Mouse (Mus musculus): ENCODE measurements around the gene Rheb. TPM values are rescaled to one million over a fixed set of nuclear protein-coding genes. Genes with fewer than 3 reads are reported as not detected.
A peak's percentile ranks its signal among the peaks of the same experiment; 100 is the strongest.
"Not testable (repeated sequence)": the region's sequence is repeated elsewhere in the genome, so short reads cannot be mapped to it uniquely, and the experiment has no call there.

The Rheb gene
- polyA plus RNA-seq, 1 experiment from 2014 or later = 231 TPM

DNA sequence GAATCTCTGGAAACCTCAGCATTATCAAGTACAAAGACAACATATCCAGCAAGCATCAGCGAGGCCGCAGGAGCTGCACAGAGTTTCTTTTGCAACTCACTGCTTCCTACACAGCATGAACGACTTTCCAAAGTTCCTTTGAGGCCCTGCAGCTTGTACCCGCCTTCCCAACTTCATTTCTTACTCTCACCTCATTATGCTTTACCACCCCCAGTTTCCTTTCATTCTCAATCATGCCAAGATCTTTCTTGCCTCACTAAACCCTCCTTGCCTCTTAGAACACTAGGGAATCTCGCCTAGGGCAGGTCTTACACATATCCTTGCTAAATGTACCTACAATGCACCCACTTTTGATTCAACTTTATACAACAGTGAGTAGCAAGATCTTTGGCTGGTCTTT, 7.9 kb downstream of the Rheb start:
- Histone ChIP-seq H3K27ac (peak overlapping the region; percentile 52; the same call in 1 of the 2 replicates), H3K36me3 (no peaks in the 10 kb centered on the region), H3K4me1 (peaks cover 26% of the 10 kb centered on the region), H3K27me3 (no peaks in the 10 kb centered on the region), H3K4me2 (replicated peaks) (peak overlapping the region; percentile 2; the same call in 1 of the 2 replicates), H3K9ac (peak overlapping the region; percentile 20; the same call in 1 of the 2 replicates), H3K4me3 (no peak overlapping the region), H3K9me3 (no peaks in the 10 kb centered on the region)
- no peak for ATAC-seq (ENCODE audit: low FRiP score, low read depth)
- 46% methylated on average over 5 of the region's 5 CpGs for WGBS

DNA sequence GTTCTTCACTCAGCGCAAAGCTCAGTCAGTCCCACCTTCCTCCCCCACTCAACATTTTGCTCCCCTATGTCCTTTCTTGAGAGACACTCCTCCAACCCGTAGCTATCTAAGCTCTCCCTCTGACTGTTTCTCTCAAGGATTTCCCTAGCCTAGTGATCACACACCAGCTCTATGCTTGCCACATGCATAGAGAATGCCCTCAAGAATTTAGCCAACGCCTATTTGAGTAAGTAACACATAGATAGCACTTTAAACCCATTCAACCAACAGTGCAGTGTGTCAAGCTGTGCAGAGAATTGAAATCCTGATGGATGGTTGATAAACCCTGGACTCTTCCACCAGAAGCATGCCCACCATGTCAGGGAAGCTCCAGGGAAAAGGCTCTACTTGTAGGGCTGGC, 10.5 kb downstream of the Rheb start:
- no peaks in the 10 kb centered on the region for H3K9me3 ChIP-seq
- H3K9ac ChIP-seq = no peak overlapping the region
- H3K4me1 ChIP-seq = peaks cover 23% of the 10 kb centered on the region
- ATAC-seq (ENCODE audit: low FRiP score, low read depth) = no peak
- no peaks in the 10 kb centered on the region for H3K27me3 ChIP-seq
- 92% methylated on average over 3 of the region's 3 CpGs for WGBS
- H3K4me3 ChIP-seq = no peak overlapping the region
- no peak overlapping the region for H3K4me2 ChIP-seq (replicated peaks)
- no peak overlapping the region for H3K27ac ChIP-seq
- no peaks in the 10 kb centered on the region for H3K36me3 ChIP-seq

GRCm38 (mm10) chr5:24828446-24828845, 14.0 kb downstream of the Rheb start:
- H3K27me3 ChIP-seq = no peaks in the 10 kb centered on the region
- H3K9ac ChIP-seq = no peak overlapping the region
- 92% methylated on average over 3 of the region's 3 CpGs for WGBS
- H3K4me2 ChIP-seq (replicated peaks) = no peak overlapping the region
- H3K27ac ChIP-seq = no peak overlapping the region
- H3K4me3 ChIP-seq = no peak overlapping the region
- H3K36me3 ChIP-seq = no peaks in the 10 kb centered on the region; the same call in 1 of the 2 replicates
- H3K9me3 ChIP-seq = no peaks in the 10 kb centered on the region
- ATAC-seq (ENCODE audit: low FRiP score, low read depth) = no peak
- peaks cover 36% of the 10 kb centered on the region for H3K4me1 ChIP-seq

GRCm38 (mm10) chr5:24827173-24827572, 15.3 kb downstream of the Rheb start:
- no peak overlapping the region for H3K27ac ChIP-seq
- H3K27me3 ChIP-seq = no peaks in the 10 kb centered on the region
- 85% methylated on average over 2 of the region's 2 CpGs for WGBS
- no peak overlapping the region for H3K4me3 ChIP-seq
- no peak overlapping the region for H3K9ac ChIP-seq
- H3K36me3 ChIP-seq = no peaks in the 10 kb centered on the region; the same call in 1 of the 2 replicates
- H3K4me1 ChIP-seq = peaks cover 38% of the 10 kb centered on the region
- H3K9me3 ChIP-seq = no peaks in the 10 kb centered on the region
- H3K4me2 ChIP-seq (replicated peaks) = no peak overlapping the region
- ATAC-seq (ENCODE audit: low FRiP score, low read depth) = no peak

DNA sequence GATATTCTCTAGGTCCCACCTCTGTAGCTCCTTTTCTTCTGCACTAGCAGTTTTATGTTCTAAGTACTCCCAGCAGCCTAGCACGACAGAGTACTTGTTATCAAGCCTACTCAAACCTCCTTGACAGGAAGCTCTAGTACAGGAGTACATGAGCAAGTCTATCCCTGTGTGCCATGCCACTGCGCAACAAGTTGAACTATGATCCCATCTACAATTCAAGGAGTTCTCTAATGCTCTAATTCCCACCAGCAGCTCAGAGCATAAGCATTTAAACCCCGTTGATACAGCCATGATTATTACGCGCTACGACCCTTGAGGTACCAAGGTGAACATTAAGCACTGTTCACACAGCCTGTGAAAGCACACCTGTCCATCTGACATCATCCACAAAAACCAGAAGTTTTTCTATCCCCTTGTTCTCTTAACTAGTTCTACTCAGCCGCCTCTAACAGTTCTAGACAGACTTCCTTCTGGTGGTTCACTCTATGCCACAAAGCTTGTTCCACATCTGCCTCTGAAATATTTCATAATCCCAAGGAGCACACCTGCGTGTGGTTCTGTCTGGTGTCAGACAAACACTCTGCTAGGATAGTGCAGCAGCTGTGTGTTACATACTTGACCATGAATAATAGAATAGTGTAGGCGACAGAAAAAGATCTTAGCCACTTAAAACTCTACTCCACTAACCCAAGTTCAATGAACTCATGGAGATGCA, 16.2 kb downstream of the Rheb start:
- Histone ChIP-seq H3K9me3 (no peaks in the 10 kb centered on the region), H3K27me3 (no peaks in the 10 kb centered on the region), H3K36me3 (no peaks in the 10 kb centered on the region; the same call in 1 of the 2 replicates), H3K4me3 (no peak overlapping the region), H3K27ac (no peak overlapping the region), H3K4me1 (peaks cover 42% of the 10 kb centered on the region), H3K9ac (no peak overlapping the region), H3K4me2 (replicated peaks) (no peak overlapping the region)
- no peak for ATAC-seq (ENCODE audit: low FRiP score, low read depth)
- WGBS = 82% methylated on average over 9 of the region's 9 CpGs

DNA sequence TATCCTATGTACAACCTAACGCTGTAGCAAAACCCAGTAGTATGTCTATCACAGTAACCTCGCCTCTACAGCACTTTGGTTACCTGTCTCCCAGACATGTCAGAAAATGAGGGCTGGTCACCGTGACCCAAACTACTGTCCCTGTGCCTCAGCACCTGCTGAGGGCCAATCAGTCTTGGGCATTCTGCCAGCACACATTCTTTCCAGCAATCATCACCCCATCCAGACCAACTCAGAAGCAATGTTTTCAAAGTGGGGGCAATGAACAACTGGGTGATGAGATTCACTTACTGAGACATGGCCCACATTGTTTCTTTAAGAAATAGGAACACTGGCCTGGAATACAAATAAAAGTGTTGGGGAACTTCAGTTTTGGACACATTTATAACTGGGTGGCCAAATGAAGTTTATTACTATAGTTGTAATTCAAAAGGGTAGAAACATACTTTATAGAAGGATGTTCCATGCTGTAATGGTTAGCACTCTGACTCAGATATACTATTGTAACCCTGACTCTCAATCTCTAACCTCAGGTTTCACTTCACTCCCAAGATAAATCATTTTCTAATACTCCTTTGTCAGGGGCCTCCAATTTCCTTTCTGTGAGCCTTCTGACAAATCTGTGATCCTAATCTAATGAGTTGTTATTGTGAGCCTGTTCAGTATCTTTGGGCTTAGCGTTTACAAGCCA, 16.9 kb downstream of the Rheb start:
- Histone ChIP-seq H3K9me3 (no peaks in the 10 kb centered on the region), H3K9ac (no peak overlapping the region), H3K4me2 (replicated peaks) (no peak overlapping the region), H3K4me3 (no peak overlapping the region), H3K4me1 (peaks cover 46% of the 10 kb centered on the region), H3K27me3 (no peaks in the 10 kb centered on the region), H3K36me3 (no peaks in the 10 kb centered on the region; the same call in 1 of the 2 replicates), H3K27ac (no peak overlapping the region)
- ATAC-seq (ENCODE audit: low FRiP score, low read depth) = no peak
- 80% methylated on average over 4 of the region's 4 CpGs for whole genome bisulfite sequencing

GRCm38 (mm10) chr5:24823864-24824405, 18.5 kb downstream of the Rheb start:
- no peaks in the 10 kb centered on the region; the same call in 1 of the 2 replicates for H3K36me3 ChIP-seq
- H3K9me3 ChIP-seq = no peaks in the 10 kb centered on the region
- ATAC-seq (ENCODE audit: low FRiP score, low read depth) = no peak
- H3K4me2 ChIP-seq (replicated peaks) = no peak overlapping the region
- H3K27ac ChIP-seq = no peak overlapping the region; the same call in 1 of the 2 replicates
- H3K27me3 ChIP-seq = no peaks in the 10 kb centered on the region
- WGBS = 83% methylated on average over 6 of the region's 6 CpGs
- H3K4me3 ChIP-seq = no peak overlapping the region
- H3K4me1 ChIP-seq = peaks cover 46% of the 10 kb centered on the region
- no peak overlapping the region for H3K9ac ChIP-seq

DNA sequence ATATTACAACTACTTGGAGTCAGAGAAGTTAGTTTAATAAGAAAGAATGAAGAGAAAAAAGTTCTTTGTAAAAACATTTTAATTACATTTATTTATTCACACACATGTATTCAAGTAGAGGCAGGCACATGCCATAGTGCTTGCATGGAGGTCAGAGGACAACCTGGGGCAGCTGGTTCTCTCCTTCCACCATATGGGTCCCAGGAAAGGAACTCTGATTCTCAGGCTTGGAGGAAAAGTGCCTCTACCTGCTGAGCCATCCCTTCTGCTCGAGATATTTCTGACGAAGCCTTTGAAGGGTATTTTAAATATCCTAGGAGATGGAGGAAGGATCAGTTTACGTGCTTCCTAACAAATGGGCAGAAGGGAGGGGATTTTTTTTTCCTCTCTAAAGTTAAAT, 19.6 kb downstream of the Rheb start:
- H3K4me3 ChIP-seq = no peak overlapping the region
- ATAC-seq (ENCODE audit: low FRiP score, low read depth) = no peak
- WGBS = 63% methylated on average over 3 of the region's 3 CpGs
- H3K4me1 ChIP-seq = peaks cover 45% of the 10 kb centered on the region
- H3K9ac ChIP-seq = no peak overlapping the region
- no peaks in the 10 kb centered on the region for H3K9me3 ChIP-seq
- no peak overlapping the region for H3K27ac ChIP-seq
- H3K27me3 ChIP-seq = no peaks in the 10 kb centered on the region
- H3K36me3 ChIP-seq = no peaks in the 10 kb centered on the region; the same call in 1 of the 2 replicates
- no peak overlapping the region for H3K4me2 ChIP-seq (replicated peaks)

GRCm38 (mm10) chr5:24822231-24822630, 20.2 kb downstream of the Rheb start:
- H3K4me2 ChIP-seq (replicated peaks); H3K9me3 ChIP-seq; H3K9ac ChIP-seq; H3K4me3 ChIP-seq; H3K27ac ChIP-seq; H3K27me3 ChIP-seq; ATAC-seq (ENCODE audit: low FRiP score, low read depth); H3K36me3 ChIP-seq: not testable (repeated sequence)
- WGBS = 80% methylated on average over 3 of the region's 3 CpGs
- peaks cover 41% of the 10 kb centered on the region for H3K4me1 ChIP-seq

DNA sequence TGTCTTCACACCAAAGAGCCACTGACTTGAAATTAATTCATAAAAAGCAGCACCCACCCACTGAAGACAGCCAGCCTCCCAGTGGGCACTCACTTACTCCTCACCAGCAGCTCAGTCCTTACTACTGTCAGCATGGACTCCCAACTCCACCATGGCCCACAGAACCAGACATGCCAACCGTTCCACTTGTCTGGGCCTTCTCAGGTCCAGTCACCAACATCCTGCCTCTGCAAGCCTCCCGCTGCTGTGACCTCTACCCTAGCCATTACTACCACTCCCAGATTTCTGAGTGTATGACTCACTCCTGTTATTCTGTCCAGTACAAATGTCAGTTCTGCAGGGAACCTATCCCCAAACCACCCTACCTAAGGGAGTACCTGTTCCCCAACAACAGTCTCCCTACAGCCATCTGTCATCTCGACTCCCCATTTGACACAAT, 21.0 kb downstream of the Rheb start:
- H3K4me3 ChIP-seq = no peak overlapping the region
- H3K27me3 ChIP-seq = no peaks in the 10 kb centered on the region
- no peak for ATAC-seq (ENCODE audit: low FRiP score, low read depth)
- H3K36me3 ChIP-seq = peaks cover 13% of the 10 kb centered on the region
- H3K4me2 ChIP-seq (replicated peaks) = no peak overlapping the region
- H3K27ac ChIP-seq = no peak overlapping the region; the same call in 1 of the 2 replicates
- peaks cover 33% of the 10 kb centered on the region for H3K4me1 ChIP-seq
- 80% methylated on average over 3 of the region's 3 CpGs for WGBS
- H3K9me3 ChIP-seq = no peaks in the 10 kb centered on the region
- no peak overlapping the region for H3K9ac ChIP-seq

GRCm38 (mm10) chr5:24820627-24821026, 21.8 kb downstream of the Rheb start:
- 74% methylated on average over 5 of the region's 5 CpGs for WGBS
- no peaks in the 10 kb centered on the region for H3K27me3 ChIP-seq
- peaks cover 25% of the 10 kb centered on the region for H3K4me1 ChIP-seq
- ATAC-seq (ENCODE audit: low FRiP score, low read depth) = no peak
- H3K4me2 ChIP-seq (replicated peaks) = no peak overlapping the region
- peaks cover 20% of the 10 kb centered on the region for H3K36me3 ChIP-seq
- H3K27ac ChIP-seq = no peak overlapping the region
- no peak overlapping the region for H3K4me3 ChIP-seq
- no peaks in the 10 kb centered on the region for H3K9me3 ChIP-seq
- H3K9ac ChIP-seq = no peak overlapping the region

DNA sequence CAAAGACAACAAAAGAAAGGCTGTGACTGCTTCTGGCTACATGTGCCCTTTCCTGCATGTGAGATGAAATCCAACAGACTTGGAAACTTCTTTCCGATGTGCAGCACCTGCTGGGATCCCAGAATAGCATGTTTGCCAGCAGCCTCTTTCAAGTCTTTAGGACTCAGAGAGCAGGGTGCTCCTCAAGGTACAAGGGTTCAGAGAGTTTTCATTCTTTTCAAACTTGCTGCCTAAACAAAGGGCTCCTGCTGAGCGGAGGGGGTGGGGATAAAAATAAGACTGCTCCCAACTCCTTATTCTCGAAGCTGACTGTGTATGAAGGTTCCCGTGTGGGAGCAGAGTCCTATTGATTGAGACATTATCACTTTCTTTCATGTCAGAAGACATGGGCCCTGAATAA, 25.2 kb downstream of the Rheb start:
- H3K4me2 ChIP-seq (replicated peaks) = no peak overlapping the region
- no peaks in the 10 kb centered on the region for H3K9me3 ChIP-seq
- H3K4me3 ChIP-seq = no peak overlapping the region
- no peak overlapping the region for H3K27ac ChIP-seq
- 83% methylated on average over 4 of the region's 4 CpGs for WGBS
- peaks cover 47% of the 10 kb centered on the region for H3K36me3 ChIP-seq
- no peak for ATAC-seq (ENCODE audit: low FRiP score, low read depth)
- H3K4me1 ChIP-seq = peaks cover 16% of the 10 kb centered on the region
- no peaks in the 10 kb centered on the region for H3K27me3 ChIP-seq
- H3K9ac ChIP-seq = no peak overlapping the region
